Mouse (Mus musculus): Measurements from ENCODE around the gene Chrna1. TPM values are rescaled to one million over a fixed set of nuclear protein-coding genes. Genes with fewer than 3 reads are reported as not detected.

The Chrna1 gene
- total RNA-seq, 2 experiments from 2014 or later: 0.20 to 0.22 TPM

DNA sequence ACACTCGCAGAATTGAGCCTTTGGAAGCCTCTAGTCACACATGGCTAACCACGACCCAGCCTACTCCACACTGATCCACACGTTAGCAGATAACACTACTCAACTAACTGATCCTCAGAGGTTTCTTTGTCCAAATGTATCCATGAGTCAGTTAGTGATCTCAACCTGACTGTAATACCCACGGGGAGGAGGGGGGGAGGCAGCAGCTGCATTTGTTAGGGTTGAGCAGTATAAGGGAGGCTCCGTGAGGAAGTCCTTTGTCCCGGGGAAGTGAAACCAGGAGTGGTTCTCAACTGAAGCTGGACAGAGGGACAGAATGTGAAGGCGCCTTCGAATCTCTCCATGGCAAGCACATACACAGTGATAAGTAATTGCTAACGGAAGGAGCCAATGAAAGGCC, 53.4 kb downstream of the Chrna1 start:
- no peak for DNase-seq (ENCODE audit: low spot score in 2 of 2)

DNA sequence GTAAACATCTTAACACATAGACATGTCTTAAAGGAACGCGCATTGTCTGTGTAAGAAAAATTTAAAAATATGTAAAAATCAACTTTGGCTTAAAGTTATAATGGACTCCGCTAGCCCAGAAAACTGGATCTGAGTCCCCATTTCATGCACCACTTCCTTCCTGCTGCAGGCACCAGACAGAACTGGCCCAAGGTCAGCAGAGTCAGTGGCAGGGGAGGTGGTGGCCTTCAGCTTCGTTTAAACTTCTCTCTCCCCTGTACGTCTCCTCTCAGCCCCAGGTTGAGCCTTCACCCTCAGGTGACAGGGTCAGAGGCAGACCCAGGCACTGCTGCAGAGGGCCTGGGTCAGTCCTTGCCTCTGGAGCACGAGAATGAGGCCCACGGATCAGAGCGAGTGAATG, 57.2 kb downstream of the Chrna1 start:
- no peak for DNase-seq (ENCODE audit: low spot score in 2 of 2)

- no peak for DNase-seq (ENCODE audit: low spot score in 2 of 2)
Measured at GRCm38 (mm10) chr2:73522336-73522735, 57.8 kb downstream of the Chrna1 start.

DNA sequence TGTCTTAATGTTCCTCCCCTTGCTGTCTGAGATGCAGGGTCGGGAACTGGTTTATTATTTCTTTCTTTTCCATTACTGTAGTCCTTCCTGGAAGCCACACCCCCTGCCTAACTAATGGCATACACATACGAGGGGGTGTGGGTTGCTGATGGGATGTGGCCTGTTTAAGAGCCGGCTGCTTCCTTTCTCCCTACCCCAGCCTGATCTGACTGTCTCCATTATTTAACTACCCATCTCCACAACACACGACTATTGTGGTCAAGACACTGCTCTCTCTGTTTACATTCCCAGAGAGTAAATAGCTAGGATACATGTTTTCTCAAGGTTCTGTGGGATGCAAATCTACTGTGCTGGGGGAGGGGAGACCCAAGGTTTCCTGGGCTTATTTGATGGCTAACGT, 58.4 kb downstream of the Chrna1 start:
- no peak for DNase-seq (ENCODE audit: low spot score in 2 of 2)

GRCm38 (mm10) chr2:73518966-73519365, 61.2 kb downstream of the Chrna1 start:
- DNase-seq (ENCODE audit: low spot score in 2 of 2): no peak

DNA sequence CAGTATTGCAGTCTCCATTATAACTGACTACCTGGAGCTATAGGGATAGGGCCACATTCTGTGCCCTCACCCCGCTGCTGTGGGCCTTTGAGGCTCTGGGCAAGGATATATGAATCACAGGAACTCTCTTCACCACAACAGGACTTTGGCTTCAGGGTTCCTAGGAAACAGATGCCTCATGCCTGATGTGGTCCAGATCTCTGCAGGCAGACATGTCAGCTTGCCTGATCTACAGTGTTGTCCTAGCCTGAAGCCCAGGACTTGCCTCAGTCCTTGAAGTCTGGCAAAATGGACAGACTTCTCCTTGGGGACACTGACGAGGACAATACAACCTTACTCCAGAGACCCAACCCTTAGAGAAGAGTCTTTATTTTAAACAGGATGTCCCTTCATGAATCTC, 61.8 kb downstream of the Chrna1 start:
- DNase-seq (ENCODE audit: low spot score in 2 of 2): no peak

- DNase-seq (ENCODE audit: low spot score in 2 of 2): no peak
Measured at GRCm38 (mm10) chr2:73514178-73514577, 66.0 kb downstream of the Chrna1 start.

Other genes with a start within 250 kb of the Chrna1 start
- gene Gpr155, start 193.8 kb downstream of the Chrna1 start, total RNA-seq (2021): 10 to 100 TPM; 52.1 to 58.5 TPM
- gene Wipf1, start 50.6 kb downstream of the Chrna1 start, total RNA-seq (2021): 10 to 100 TPM in 1 of 2 experiments, 1 to 10 TPM in 1; 9.6 to 11.7 TPM
- 1,000 to 10,000 TPM; 1,648 to 1,811 TPM for gene Chn1, start 195.0 kb upstream of the Chrna1 start, total RNA-seq (2021)

Measured in layer of hippocampus, adult 18-20 months (tissue).